Mouse (Mus musculus): ENCODE results near the gene Dhdds. TPM values are rescaled to one million over a fixed set of nuclear protein-coding genes. Genes with fewer than 3 reads are reported as not detected.

The Dhdds gene
- polyA plus RNA-seq, 1 experiment from 2014 or later, result 41.8 TPM

GRCm38 (mm10) chr4:134017201-134017865 lies 16.6 kb upstream of the Dhdds start:
- under 1% methylated on average over 21 of the region's 21 CpGs for WGBS
- no peaks in the 10 kb centered on the region for H3K27me3 ChIP-seq (ENCODE audit: low read depth, poor library complexity, severe bottlenecking)
- peaks cover 71% of the 10 kb centered on the region for H3K4me1 ChIP-seq
- no peaks in the 10 kb centered on the region for H3K9me3 ChIP-seq (replicated peaks)
- H3K36me3 ChIP-seq, result 0 out of 2 replicates have a peak, but pooled peaks cover 3% of the 10 kb centered on the region
- H3K4me3 ChIP-seq, result peak overlapping the region; percentile 58
- DNase-seq (ENCODE audit: low spot score), result peak; percentile 76
- H3K27ac ChIP-seq, result peak overlapping the region; percentile 86

GRCm38 (mm10) chr4:134016767-134017166 lies 16.0 kb upstream of the Dhdds start:
- H3K9me3 ChIP-seq (replicated peaks), result no peaks in the 10 kb centered on the region
- H3K36me3 ChIP-seq, result 0 out of 2 replicates have a peak, but pooled peaks cover 3% of the 10 kb centered on the region
- H3K27ac ChIP-seq, result peak overlapping the region; percentile 86
- DNase-seq (ENCODE audit: low spot score), result peak; percentile 73
- 0% methylated on average over 8 of the region's 8 CpGs for WGBS
- peaks cover 77% of the 10 kb centered on the region for H3K4me1 ChIP-seq
- peak overlapping the region; percentile 58 for H3K4me3 ChIP-seq
- H3K27me3 ChIP-seq (ENCODE audit: low read depth, poor library complexity, severe bottlenecking), result no peaks in the 10 kb centered on the region

GRCm38 (mm10) chr4:134016208-134016607 lies 15.5 kb upstream of the Dhdds start:
- H3K27me3 ChIP-seq (ENCODE audit: low read depth, poor library complexity, severe bottlenecking), result no peaks in the 10 kb centered on the region

GRCm38 (mm10) chr4:134012858-134013528 lies 12.3 kb upstream of the Dhdds start:
- no peaks in the 10 kb centered on the region for H3K27me3 ChIP-seq (ENCODE audit: low read depth, poor library complexity, severe bottlenecking)
- H3K36me3 ChIP-seq, result peaks cover 15% of the 10 kb centered on the region; the same call in 1 of the 2 replicates
- WGBS, result 52% methylated on average over 12 of the region's 12 CpGs
- no peak overlapping the region for H3K27ac ChIP-seq
- peaks cover 61% of the 10 kb centered on the region for H3K4me1 ChIP-seq
- no peaks in the 10 kb centered on the region for H3K9me3 ChIP-seq (replicated peaks)
- H3K4me3 ChIP-seq, result no peak overlapping the region
- peak; percentile 58 for DNase-seq (ENCODE audit: low spot score)

More at GRCm38 (mm10) chr4:134016208-134016607, 15.5 kb upstream of the Dhdds start:
- H3K36me3 ChIP-seq, result 0 out of 2 replicates have a peak, but pooled peaks cover 3% of the 10 kb centered on the region
- H3K27ac ChIP-seq, result peak overlapping the region; percentile 86
- no peaks in the 10 kb centered on the region for H3K9me3 ChIP-seq (replicated peaks)
- no peak for DNase-seq (ENCODE audit: low spot score)
- peak overlapping the region; percentile 58 for H3K4me3 ChIP-seq
- WGBS, result 3% methylated on average over 7 of the region's 7 CpGs
- H3K4me1 ChIP-seq, result peaks cover 82% of the 10 kb centered on the region

- no peak for DNase-seq (ENCODE audit: low spot score)
- no peaks in the 10 kb centered on the region for H3K27me3 ChIP-seq (ENCODE audit: low read depth, poor library complexity, severe bottlenecking)
- peaks cover 49% of the 10 kb centered on the region for H3K4me1 ChIP-seq
- H3K27ac ChIP-seq, result peak overlapping the region; percentile 64
- H3K4me3 ChIP-seq, result peak overlapping the region; percentile 8; the same call in 1 of the 2 replicates
- H3K9me3 ChIP-seq (replicated peaks), result no peaks in the 10 kb centered on the region
- H3K36me3 ChIP-seq, result peaks cover 28% of the 10 kb centered on the region
- WGBS, result 23% methylated on average over 16 of the region's 16 CpGs
Measured at GRCm38 (mm10) chr4:134011450-134012414, 11.0 kb upstream of the Dhdds start.

GRCm38 (mm10) chr4:134009709-134010108 lies 9.0 kb upstream of the Dhdds start:
- 86% methylated on average over 6 of the region's 6 CpGs for WGBS
- Histone ChIP-seq H3K27ac (no peak overlapping the region), H3K36me3 (peaks cover 41% of the 10 kb centered on the region), H3K27me3 (ENCODE audit: low read depth, poor library complexity, severe bottlenecking) (no peaks in the 10 kb centered on the region), H3K4me3 (no peak overlapping the region), H3K9me3 (replicated peaks) (no peaks in the 10 kb centered on the region), H3K4me1 (peaks cover 31% of the 10 kb centered on the region)
- no peak for DNase-seq (ENCODE audit: low spot score)

GRCm38 (mm10) chr4:134006845-134007244 lies 6.1 kb upstream of the Dhdds start:
- Histone ChIP-seq H3K27me3 (ENCODE audit: low read depth, poor library complexity, severe bottlenecking) (no peaks in the 10 kb centered on the region), H3K4me1 (peaks cover 12% of the 10 kb centered on the region), H3K9me3 (replicated peaks) (no peaks in the 10 kb centered on the region), H3K36me3 (peaks cover 52% of the 10 kb centered on the region), H3K4me3 (no peak overlapping the region), H3K27ac (no peak overlapping the region)
- WGBS, result 95% methylated on average over 3 of the region's 3 CpGs
- DNase-seq (ENCODE audit: low spot score), result no peak

- H3K4me3 ChIP-seq, result no peak overlapping the region
- H3K4me1 ChIP-seq, result 0 out of 2 replicates have a peak, but pooled peaks cover 3% of the 10 kb centered on the region
- no peak overlapping the region for H3K27ac ChIP-seq
- DNase-seq (ENCODE audit: low spot score), result no peak
- H3K27me3 ChIP-seq (ENCODE audit: low read depth, poor library complexity, severe bottlenecking), result no peaks in the 10 kb centered on the region
- 92% methylated on average over 12 of the region's 12 CpGs for WGBS
- peaks cover 52% of the 10 kb centered on the region for H3K36me3 ChIP-seq
- no peaks in the 10 kb centered on the region for H3K9me3 ChIP-seq (replicated peaks)
Measured at GRCm38 (mm10) chr4:134005581-134006358, 5.1 kb upstream of the Dhdds start.

- H3K27me3 ChIP-seq (ENCODE audit: low read depth, poor library complexity, severe bottlenecking), result no peaks in the 10 kb centered on the region
- H3K36me3 ChIP-seq, result peaks cover 41% of the 10 kb centered on the region
- H3K27ac ChIP-seq, result no peak overlapping the region
- H3K9me3 ChIP-seq (replicated peaks), result no peaks in the 10 kb centered on the region
- DNase-seq (ENCODE audit: low spot score), result no peak
- 68% methylated on average over 5 of the region's 5 CpGs for WGBS
- peaks cover 10% of the 10 kb centered on the region for H3K4me1 ChIP-seq
- no peak overlapping the region for H3K4me3 ChIP-seq
Measured at GRCm38 (mm10) chr4:134002903-134003302, 2.2 kb upstream of the Dhdds start.

- 65% methylated on average over 4 of the region's 4 CpGs for WGBS
- no peak overlapping the region for H3K27ac ChIP-seq
Measured at GRCm38 (mm10) chr4:134002246-134002645, 1.5 kb upstream of the Dhdds start.

GRCm38 (mm10) chr4:134001710-134002109 lies 992 bp upstream of the Dhdds start:
- H3K4me3 ChIP-seq, result no peak overlapping the region; the same call in 1 of the 2 replicates
- no peaks in the 10 kb centered on the region for H3K27me3 ChIP-seq (ENCODE audit: low read depth, poor library complexity, severe bottlenecking)
- no peak overlapping the region for H3K27ac ChIP-seq
- peaks cover 10% of the 10 kb centered on the region for H3K4me1 ChIP-seq
- WGBS, result 37% methylated on average over 10 of the region's 10 CpGs
- no peak for DNase-seq (ENCODE audit: low spot score)
- peaks cover 37% of the 10 kb centered on the region for H3K36me3 ChIP-seq
- no peaks in the 10 kb centered on the region for H3K9me3 ChIP-seq (replicated peaks)

More at GRCm38 (mm10) chr4:134002246-134002645, 1.5 kb upstream of the Dhdds start:
- Histone ChIP-seq H3K36me3 (peaks cover 37% of the 10 kb centered on the region), H3K4me1 (peaks cover 10% of the 10 kb centered on the region), H3K4me3 (no peak overlapping the region), H3K9me3 (replicated peaks) (no peaks in the 10 kb centered on the region), H3K27me3 (ENCODE audit: low read depth, poor library complexity, severe bottlenecking) (no peaks in the 10 kb centered on the region)
- no peak for DNase-seq (ENCODE audit: low spot score)

- H3K9me3 ChIP-seq (replicated peaks), result no peaks in the 10 kb centered on the region
- peaks cover 4% of the 10 kb centered on the region; the same call in 1 of the 2 replicates for H3K4me1 ChIP-seq
- no peak overlapping the region for H3K4me3 ChIP-seq
- WGBS, result 93% methylated on average over 8 of the region's 8 CpGs
- peaks cover 80% of the 10 kb centered on the region for H3K36me3 ChIP-seq
- H3K27ac ChIP-seq, result no peak overlapping the region
- no peak for DNase-seq (ENCODE audit: low spot score)
- H3K27me3 ChIP-seq (ENCODE audit: low read depth, poor library complexity, severe bottlenecking), result no peaks in the 10 kb centered on the region
Measured at GRCm38 (mm10) chr4:133994697-133995096, 6.0 kb downstream of the Dhdds start.
